Mouse (Mus musculus) cerebellum, adult 11 months (tissue): Measurements from ENCODE around the gene Fmn2.

ENCODE experiments used
- DNase-seq: peaks from one replicate; pipeline ENCODE4 v3.0.0; 2022

Gene Fmn2

DNA sequence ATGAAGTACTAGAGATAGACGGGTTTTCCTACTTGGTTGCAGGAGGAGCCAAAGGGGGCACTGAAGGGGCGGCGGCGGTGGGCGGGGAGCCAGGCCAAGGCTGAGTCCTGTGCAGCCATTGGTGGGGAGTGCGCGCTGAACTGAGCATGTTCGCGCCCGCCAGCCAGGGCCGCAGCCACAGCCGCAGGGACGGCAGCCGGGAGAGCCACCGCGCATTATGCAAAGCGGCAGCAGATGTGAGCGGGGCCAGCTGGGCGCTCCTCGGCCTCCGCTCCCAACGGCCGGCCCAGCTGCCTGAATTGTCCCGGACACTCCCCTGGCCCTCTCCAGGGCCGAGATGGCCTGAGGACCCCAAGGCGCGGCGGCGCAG lies at the start of gene Fmn2:
Gene Fmn2, plus strand, starts transcription at position 165 of the 370 bp plus-strand sequence.
- DNase-seq: peak; percentile 72

DNA sequence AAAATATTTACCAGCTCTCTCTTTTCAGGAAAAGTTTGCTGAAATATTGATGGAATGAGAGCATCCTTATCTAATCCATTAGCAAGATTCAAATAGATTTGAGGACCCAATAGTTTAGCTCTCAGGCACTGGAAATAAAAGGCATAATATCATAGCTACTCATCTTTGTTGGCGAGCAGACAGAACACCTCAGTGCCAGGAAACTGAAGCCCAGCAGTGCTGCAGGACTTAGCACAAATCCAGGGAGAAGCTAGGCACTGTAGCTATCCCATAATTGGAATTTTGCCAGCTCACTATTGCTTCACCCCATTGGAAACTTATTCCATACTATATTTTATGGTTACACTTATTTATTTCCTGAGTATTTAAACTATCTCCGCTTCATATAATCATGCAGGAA lies 46.5 kb upstream of the Fmn2 start:
- no peak for DNase-seq

DNA sequence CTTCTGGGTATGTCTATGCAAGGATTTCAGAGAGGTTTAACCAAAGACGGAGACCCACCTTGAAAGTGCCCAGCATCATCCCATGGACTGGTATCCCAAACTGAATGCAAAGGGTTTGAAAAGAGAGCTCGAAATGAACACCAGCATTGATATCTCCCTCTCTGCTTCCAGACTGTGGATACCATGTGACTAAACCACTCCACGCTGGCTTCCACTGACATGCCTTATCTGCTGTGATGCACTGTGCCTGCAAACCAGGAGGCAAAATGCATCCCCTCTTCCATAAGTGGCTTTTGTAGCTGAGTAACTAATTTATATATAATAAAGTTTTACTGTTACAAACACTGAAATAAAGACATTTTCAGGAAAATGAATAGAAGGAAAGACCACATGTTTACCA lies 36.2 kb upstream of the Fmn2 start:
- no peak for DNase-seq

DNA sequence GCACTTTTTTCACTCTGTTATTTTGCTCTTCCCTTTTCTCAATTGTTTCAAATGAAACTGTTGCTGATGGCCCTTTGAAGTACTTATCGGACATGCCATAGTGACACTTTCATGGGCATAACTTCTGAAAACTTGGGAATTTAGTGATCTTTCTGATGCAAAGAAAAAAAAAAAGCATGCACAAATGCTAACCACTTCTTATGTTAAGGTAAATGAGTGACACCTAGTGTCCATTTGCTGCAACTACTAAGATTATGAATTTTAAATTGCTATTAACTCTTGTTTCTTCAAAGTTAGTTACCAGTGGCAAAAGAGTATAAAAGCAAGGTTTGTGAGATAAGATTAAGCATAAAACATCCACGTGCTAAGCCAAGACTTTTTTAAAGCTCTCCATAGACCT lies 35.4 kb upstream of the Fmn2 start:
- DNase-seq: no peak

DNA sequence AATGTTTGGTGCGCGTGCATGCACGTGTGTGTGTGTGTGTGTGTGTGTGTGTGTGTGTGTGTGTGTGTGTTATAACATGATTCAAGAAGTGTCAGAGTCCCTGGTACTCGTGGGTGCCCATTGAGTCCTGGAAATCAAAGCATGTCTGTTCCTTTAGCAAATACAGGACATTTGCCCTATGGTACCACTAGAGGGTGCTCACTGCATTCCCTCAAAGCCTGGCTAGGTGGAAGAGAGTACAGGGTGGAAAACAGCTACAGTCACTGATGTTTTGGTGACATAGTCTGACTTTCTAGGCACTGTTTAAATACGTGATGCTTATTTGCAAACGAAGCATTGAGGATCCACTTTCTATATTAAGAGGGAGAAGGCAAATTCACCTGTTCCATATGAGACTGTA lies 31.9 kb upstream of the Fmn2 start:
- DNase-seq: peak; percentile 26

DNA sequence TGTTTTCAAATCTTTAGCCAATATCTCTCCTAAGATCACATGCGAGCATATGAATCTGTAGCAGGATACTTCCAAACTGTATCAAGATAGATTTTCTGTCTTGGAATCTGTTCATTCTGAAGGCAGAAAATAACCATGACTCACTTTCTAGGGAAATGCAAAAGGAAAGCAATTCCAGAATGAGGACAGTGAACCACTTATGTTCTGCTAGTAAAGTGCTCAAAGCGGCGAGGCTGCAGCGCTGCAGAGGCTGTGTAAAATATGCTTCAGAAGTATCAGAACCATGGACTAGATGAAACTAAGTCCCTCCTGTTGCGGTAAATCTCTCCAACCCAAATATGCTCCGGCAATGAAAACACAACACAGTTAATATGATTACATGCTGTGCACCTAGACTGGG lies 19.1 kb upstream of the Fmn2 start:
- no peak for DNase-seq

DNA sequence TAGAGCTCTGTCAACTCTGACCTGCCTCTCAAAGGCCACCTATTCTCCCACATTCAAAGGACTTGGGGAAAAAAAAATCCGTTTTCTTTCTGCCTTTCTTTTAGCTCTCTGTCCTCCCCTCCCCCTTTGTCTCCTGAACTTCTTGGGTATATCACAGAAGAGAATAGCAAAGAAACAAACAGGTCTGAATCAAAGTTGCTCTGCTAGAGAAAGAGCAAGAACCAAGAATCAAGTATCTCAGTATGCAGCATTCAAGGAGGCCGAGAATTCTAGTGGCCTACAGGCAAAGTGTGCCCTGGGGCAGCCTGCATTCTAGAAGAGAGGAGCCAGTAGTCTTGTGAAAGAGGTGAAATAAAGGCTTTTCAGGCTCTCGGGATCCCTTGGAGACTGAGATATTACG lies 1.6 kb upstream of the Fmn2 start:
- no peak for DNase-seq

DNA sequence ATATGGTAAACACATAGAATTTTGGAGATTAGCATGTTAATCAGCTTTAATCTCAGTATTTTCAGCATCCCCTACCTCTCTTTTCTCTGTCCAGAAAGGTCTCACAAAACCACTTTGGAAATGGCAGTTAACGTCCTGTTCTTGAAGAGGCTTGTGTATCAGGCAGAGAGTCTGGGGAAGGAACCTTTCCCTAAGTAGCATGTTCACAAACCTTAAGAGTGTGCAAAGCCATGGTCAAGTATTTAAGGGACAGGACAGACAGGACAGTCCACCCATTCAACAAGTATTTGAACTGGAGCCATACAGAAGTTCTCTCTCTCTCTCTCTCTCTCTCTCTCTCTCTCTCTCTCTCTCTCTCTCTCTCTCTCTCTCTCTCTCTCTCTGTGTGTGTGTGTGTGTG lies 614 bp upstream of the Fmn2 start:
- no peak for DNase-seq

DNA sequence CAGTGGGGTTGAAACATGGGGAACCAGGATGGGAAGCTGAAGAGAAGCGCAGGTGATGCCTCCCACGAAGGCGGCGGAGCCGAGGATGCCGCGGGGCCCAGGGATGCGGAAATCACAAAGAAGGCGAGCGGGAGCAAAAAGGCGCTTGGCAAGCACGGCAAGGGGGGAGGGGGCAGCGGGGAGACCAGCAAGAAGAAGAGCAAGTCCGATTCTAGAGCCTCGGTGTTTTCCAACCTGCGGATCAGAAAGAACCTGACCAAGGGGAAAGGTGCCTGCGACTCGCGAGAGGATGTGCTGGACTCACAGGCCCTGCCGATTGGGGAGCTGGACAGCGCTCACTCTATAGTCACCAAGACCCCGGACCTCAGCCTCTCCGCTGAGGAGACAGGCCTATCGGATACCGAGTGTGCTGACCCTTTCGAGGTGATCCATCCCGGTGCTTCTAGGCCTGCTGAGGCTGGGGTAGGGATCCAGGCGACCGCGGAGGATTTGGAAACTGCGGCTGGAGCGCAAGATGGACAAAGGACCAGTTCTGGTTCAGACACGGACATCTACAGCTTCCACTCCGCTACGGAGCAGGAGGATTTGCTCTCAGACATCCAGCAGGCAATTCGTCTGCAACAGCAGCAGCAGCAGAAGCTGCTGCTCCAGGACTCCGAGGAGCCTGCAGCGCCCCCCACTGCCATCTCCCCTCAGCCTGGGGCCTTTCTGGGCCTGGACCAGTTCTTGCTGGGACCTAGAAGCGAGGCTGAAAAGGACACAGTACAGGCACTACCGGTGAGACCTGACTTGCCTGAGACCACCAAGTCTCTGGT lies 613 bp downstream of the Fmn2 start:
- peak; percentile 59 for DNase-seq

DNA sequence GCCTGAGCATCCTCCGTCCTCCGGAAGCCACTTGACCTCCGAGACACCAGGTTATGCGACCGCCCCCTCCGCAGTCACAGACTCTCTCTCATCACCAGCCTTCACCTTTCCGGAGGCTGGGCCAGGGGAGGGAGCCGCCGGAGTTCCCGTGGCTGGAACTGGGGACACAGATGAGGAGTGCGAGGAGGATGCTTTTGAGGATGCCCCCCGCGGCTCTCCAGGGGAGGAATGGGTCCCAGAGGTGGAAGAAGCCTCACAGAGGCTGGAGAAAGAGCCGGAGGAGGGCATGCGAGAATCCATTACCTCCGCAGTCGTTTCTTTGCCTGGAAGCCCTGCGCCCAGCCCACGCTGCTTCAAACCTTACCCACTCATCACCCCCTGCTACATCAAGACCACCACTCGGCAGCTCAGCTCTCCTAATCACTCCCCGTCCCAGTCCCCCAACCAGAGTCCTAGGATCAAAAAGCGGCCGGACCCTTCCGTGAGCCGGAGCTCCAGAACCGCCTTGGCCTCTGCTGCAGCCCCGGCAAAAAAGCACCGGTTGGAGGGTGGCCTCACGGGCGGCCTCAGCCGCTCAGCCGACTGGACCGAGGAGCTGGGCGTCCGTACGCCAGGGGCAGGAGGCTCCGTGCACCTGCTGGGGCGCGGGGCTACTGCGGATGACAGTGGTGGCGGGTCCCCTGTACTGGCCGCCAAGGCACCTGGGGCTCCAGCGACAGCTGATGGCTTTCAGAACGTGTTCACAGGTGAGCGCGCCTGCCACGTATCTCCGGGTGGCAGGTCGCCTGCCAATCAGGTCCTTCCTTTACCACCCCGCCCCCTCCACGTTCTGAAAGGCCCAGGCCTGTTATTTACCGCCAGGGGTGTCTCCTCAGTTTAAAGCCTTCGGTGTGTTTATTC lies 1.5 kb downstream of the Fmn2 start:
- DNase-seq: peak; percentile 78

DNA sequence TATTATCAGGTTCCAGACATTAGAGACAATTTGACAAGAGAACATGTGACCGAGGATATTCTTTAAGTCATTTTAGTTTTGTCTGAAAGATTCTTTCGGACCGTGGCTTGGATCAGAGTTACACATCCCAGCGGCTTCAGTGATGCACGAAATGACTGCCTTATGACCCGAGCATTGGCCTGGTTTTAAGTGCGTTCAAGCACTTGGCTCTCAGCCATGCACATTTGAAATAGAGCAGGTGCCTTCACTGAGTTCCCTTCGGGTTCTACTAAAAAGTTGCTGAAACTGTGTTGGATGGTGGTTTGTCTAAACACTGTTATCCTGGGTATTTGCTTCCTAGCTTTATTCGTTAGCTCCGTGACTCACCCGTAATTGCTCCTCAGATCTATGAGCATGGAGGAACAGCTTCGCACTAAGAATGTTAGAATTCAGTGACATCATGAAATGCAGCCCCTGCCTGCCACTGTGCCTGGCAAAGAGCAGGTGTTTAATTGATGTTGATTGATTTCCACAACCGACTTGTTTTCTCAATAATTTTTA lies 7.0 kb downstream of the Fmn2 start:
- DNase-seq: peak; percentile 19

DNA sequence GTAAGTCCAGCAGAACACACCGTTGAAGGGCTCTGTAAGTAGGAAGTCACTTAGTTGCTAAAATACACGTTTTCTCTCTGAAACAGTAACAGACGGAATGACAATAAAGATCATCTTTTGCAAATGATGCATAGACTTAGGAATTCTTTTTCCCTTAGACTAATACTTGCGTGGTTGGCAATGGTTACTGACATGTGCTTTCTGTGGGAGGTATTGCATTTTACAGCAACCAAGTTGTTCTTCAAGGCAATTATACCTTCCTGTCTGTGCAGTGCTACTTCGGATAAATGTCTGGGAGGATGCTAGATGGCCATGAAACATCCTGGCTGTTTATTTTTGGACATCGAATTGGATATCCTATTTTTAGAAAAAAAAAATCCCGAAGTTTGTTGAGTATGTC lies 11.8 kb downstream of the Fmn2 start:
- DNase-seq: no peak

DNA sequence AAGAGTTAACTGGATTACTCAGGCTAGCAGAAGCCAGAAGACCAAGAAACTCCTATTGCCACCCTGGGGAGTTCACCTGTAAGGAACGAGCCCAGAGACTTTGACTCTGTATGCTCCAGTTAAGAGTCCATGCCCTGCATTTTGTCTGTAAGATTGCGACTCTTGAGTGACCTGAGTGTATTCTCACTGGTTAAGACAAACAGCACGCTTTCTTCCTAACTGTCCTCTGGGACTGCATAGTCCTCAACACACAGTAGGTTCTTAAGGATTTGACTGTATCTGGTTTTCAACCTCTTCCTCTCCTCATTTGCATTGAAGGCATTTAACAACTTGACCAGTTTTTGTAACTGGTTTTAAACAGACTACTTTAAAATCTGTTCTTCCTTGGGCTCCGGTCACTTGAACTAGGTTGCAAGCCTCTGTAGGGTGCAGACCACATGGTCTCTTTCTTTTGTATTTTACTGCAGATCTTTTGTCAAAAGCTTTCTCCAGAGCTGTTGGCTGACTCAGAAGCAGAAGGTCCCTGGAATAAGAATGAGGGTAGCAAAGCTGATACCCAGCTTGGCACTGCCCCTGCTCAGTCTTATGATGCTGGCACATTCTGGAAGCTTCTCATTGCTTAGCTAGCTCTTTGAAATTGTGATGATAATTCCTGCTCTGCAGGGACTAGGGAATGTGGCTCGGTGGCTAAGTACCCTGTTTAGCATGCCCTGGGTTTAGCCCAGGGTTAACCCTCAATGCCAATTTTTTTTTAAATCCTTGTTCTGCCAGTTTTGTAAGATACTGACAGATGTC lies 20.5 kb downstream of the Fmn2 start:
- DNase-seq: peak; percentile 12

DNA sequence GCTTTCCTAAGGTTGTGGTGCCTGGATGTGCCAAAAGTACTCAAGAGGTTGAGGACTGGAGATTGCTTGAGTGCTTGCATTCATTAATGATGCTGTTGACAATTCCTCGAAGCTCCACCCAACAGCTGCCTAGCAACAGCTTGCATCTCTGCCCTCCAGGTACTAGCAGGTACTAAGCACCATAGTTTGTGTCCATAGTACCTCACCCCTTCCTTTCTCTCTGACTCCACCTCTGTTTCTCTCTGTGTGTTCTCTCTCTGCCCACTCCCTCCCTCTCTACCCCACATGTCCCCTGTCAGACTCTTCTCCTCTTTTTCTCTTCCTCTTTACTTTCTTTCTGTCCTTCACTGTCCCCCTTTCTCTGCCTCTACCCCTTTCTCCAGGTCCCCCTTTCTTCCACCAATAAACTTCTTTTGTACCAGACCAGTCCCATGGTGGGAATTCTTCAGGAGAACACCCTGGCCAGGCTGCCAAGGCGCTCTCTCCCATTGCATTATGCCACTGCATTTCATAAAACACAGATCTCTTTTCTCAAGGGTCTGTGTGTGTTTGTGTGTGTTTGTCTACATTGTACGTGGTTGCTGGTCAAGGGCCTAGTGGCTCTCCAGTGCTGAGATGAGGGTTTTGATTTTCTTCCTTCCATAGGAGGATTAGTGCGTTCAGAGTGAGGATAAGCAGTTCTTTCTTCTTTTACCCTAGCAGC lies 21.3 kb downstream of the Fmn2 start:
- no peak for DNase-seq

DNA sequence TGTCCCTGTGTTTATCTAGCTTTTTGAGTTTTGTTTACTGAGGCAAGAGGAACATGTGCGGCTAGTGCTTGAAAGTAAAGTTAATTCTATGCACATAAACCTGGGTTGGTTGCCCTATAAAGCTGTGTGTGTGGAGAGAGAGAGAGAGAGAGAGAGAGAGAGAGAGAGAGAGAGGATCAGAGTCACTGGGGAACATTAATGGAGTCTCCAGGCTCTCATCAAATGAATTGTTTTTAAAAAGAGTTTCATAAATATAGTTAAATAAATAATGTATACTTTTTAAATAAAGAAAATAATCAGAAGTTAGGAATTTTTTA lies 21.8 kb downstream of the Fmn2 start:
- no peak for DNase-seq

DNA sequence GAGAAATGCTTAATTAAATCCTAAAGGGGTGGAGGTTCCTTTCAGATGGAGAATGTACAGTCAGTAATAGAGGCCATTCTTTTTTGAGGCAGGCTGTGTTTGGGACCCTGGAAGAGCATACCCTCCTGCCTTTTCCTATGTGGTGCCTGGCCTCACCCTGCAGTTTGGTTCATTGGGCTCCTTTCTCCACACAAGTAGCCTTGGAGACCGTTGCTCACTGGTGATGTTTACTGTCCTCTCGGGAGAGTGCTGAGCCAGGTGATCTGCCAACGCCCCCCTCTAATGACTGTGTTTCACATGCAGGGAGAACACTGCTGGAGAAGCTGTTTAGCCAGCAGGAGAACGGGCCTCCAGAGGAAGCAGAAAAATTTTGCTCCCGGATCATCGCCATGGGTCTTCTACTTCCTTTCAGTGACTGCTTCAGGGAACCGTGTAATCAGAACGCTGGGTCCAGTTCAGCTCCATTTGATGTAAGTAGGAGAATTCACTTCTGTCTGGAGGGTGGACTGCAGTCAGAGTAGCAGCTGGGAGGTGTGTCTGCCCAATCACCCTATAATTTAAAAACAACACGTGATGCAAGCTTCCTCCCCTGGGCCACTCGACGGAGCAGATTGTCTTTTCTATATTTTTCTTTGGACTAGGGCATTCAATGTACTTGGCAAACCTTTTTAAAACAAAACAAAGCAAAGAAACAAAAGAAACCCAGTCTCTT lies 35.3 kb downstream of the Fmn2 start:
- no peak for DNase-seq

DNA sequence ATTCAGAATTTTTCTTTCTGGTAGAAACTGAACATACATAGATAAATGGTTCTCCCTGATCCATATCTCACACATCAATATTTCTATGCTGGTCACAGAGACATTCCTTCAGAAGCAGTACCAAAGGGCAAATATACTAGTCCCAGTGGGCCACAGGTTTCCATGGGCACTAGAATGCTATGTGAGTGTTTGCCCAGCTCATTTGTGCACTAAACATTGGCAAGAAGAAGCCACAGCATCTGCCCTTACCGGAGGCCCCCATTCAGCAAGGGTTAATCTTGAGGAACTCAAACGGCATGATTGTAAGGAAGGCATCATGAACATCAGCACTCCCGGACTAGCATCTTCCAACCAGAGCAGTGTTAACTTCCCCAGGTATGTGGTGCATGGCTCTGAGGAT lies 35.9 kb downstream of the Fmn2 start:
- no peak for DNase-seq

DNA sequence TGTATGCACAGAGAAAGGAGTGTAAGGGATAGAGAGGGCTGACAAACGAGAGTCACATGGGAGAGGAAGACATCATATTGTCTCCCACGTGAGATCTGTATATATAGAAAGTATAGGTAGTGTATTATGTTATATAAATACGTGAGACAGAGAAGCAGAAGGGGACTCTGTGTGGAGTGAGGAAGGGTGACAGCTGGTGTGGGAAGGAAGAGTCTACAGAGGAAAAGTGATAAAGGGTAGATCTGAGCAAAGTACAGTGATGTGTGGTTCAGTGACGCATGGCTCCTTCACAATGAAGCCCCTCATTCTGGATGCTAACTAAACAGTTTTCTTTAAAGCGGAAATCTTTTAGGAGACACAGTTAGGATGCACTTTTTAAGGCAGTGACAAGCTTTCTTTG lies 46.7 kb downstream of the Fmn2 start:
- no peak for DNase-seq

DNA sequence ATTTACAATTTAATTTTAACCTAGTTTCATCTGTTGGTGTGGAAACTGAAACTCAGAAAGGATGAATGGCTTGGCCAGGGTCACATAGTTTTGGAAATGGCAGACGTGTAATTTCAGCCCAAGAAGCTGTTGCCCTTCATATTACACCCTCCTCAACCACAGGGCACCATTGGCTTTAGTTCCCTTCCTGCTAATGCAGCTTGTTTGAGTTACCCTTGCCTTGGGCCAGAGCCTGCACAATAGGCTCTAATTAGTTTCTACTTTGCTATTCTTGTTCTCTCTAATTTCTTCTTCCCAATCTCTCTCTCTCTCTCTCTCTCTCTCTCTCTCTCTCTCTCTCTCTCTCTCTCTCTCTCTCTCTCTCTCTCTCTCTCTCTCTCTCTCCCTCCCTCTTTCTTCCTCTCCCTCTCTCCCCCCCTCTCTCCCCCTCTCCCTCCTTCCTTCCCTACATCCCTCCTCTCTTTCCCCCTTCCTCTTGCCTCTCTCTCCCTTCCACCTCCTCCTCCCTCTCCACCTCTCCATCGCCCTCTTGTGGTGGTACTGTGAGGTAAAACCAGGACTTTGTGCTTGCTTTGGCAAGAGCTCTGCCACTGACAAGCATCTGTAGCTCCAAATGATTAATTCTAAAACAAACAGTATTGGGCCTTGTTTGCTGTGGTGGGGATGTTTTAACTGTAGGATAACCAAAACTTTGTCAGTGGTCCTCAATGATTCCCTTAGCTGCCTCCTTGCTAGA lies 51.8 kb downstream of the Fmn2 start:
- peak; percentile 41 for DNase-seq

DNA sequence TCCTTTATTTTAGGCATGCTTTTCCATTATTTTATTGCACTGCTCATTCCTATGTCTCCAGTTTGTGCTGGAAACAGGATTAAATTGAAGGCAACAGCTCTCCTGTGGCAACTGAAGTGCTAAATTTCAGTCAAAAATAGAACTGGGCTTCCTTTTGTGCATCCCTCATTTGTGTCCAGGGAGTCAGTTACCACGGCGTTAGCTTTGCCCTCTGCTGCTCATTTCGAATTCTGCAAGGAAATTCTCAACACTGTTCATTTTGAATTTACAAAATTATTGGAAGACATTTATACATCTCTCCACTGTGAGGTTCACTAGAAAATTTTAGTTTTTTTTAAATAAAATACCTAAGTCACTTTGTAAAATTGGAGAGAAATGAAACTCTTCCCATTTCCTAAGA lies 53.8 kb downstream of the Fmn2 start:
- no peak for DNase-seq

DNA sequence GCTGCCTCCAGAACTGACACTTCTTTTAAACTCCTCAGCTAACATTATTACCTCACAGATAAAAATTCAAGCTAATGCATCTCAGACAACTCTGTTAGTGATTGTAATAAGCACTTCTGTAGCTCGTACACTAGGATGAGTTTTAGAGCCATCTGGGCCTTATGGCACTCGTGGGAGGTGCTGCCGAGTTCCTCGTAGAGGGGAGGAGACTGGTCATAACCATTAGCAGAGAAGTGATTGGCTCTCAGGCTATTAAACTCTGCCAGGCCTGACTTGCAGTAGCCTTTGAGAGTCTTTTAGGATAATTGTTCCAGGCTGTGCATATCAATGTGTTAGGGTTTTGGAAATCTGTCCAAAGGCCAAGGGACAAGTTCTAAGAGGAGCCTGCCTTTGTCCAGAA lies 55.6 kb downstream of the Fmn2 start:
- DNase-seq: no peak
